Mouse (Mus musculus): ENCODE measurements around the gene Ttc39d. TPM values are rescaled to one million over a fixed set of nuclear protein-coding genes. Genes with fewer than 3 reads are reported as not detected.
A peak's percentile ranks its signal among the peaks of the same experiment; 100 is the strongest.

The Ttc39d gene
- polyA plus RNA-seq (2016; fragmentation: Nextera tagmentation; extraction: Ambion mirVana) = 0.11 TPM in 1 of 2 replicates, not detected in the other

DNA sequence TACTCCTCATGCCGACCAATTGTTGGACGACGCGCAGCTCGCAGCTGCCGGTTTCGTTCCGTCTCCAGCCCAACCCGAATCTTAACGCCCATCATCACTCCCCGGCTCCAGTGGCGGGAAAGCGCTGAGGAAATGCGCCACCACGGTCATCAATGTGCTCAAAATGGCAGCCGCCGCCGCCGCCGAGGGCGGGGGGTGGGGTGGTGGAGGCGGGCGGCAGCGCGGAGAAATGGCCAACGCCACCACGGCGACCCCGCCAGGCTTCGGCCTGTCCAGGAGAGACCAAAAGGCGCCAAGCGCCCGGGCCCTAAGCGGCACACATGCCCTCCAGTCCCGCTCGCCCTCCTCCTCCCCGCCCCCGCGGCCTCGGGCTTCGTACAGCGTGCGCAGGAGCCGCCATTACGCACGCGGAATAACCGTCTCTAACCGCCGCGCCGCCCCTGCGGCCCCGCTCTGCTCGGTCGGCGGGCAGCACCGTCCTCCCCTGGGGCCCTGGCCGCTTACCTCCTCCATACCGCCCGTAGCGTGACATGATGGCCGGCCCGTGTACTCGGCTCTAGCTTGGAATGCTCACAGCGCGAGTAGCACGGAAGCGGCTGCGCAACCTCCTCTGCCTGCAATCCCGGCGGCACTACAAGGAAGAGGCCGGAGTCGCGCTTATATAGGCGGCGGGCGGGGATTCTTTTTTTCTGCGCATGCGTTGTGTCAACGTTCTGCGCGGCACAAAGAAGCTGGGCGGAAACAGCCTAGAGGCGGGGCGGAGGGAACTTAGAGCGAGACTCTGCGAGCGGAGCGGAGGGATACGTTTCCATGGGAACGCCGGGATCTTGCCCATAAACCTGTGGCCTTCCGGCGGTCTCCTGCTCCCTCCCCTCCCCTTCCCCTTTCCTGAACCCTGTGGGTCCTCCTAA lies at the start of gene Ttc39d, which contains the start of gene Srsf7:
Gene Ttc39d (plus strand): TSS at position 790 of the 911 bp plus-strand sequence.
Gene Srsf7 (minus strand): TSS at position 637 of the 911 bp plus-strand sequence.
- peak; percentile 99 for DNase-seq (ENCODE audit: low spot score)
- Histone ChIP-seq H3K4me3 (peak within 1 kb of the TSS; percentile 97), H3K9me3 (no peaks in the 10 kb centered on the region), H3K27ac (peak within 1 kb of the TSS; percentile 100), H3K4me1 (0 out of 2 replicates have a peak, but pooled peaks cover 7% of the 10 kb centered on the region), H3K36me3 (peaks cover 39% of the 10 kb centered on the region), H3K27me3 (ENCODE audit: insufficient read depth, poor library complexity, severe bottlenecking) (no peaks in the 10 kb centered on the region)
- WGBS = under 1% methylated on average over 95 of the region's 95 CpGs

DNA sequence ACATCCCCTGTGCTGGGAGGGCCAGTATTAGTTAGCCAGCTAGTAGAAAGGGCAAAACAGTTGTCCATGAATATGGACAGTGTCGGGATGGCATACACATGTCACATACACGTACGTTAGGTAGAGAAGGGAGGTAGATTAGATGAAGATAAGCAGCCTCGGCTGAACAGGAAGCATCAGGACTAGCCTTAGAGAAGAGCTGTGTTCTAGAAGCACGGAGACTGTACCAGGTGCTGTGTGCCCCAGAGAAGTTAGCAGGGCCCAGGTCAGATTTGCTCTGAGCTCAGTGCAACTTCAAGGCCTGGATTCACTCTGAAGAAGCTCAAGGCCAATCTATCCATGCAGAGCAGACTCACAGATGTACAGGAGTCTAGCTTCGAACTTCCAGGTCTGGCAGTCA lies 49.8 kb upstream of the Ttc39d start:
- no peaks in the 10 kb centered on the region for H3K27me3 ChIP-seq (ENCODE audit: insufficient read depth, poor library complexity, severe bottlenecking)
- no peak for DNase-seq (ENCODE audit: low spot score)
- no peak overlapping the region for H3K4me3 ChIP-seq
- no peaks in the 10 kb centered on the region for H3K9me3 ChIP-seq
- H3K27ac ChIP-seq = no peak overlapping the region
- no peaks in the 10 kb centered on the region for H3K4me1 ChIP-seq
- H3K36me3 ChIP-seq = no peaks in the 10 kb centered on the region
- whole genome bisulfite sequencing = 76% methylated on average over 6 of the region's 6 CpGs

DNA sequence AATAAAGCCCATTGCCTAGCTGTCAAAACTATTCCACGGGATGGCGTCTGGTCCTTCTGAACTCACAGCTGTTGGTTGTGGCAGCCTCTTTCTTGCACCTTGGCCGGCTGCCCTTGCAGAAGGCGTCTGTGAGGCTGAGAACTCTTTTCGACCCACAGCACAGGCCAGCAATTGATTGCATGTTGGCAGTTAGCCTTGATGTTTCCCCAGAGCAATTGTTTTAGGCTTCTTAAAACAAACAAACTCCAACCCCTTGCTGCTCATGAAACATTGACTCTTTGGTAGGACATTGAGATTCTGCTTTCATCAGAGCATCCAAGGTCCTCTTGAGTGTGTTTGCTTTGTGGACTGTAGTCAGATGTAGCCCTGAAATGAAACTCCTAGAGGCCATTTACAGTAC lies 46.8 kb upstream of the Ttc39d start:
- Histone ChIP-seq H3K4me1 (no peaks in the 10 kb centered on the region), H3K36me3 (no peaks in the 10 kb centered on the region), H3K9me3 (no peaks in the 10 kb centered on the region), H3K4me3 (no peak overlapping the region), H3K27ac (no peak overlapping the region), H3K27me3 (ENCODE audit: insufficient read depth, poor library complexity, severe bottlenecking) (no peaks in the 10 kb centered on the region)
- WGBS = 76% methylated on average over 5 of the region's 5 CpGs
- no peak for DNase-seq (ENCODE audit: low spot score)

DNA sequence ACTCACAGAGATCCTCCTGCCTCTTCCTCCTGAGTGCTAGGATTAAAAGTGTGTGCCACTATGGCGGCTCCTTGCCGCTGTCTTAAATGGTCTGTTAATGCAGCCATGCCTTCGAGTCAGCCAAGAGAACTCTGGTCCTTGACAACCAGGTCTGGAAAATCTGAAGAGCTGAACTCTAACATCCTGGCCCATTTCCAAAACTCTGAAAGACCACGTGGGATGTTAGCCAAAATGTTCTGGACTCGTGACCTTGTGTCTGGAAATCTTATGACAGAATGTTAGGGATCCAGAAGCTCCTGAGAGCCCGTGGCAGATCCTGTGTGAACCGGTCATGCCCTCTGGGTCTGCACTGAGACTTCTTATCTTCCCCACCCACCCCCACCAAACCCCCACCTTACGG lies 43.3 kb upstream of the Ttc39d start:
- Histone ChIP-seq H3K4me1 (peaks cover 21% of the 10 kb centered on the region), H3K9me3 (no peaks in the 10 kb centered on the region), H3K27ac (no peak overlapping the region), H3K36me3 (no peaks in the 10 kb centered on the region), H3K27me3 (ENCODE audit: insufficient read depth, poor library complexity, severe bottlenecking) (no peaks in the 10 kb centered on the region), H3K4me3 (no peak overlapping the region)
- no peak for DNase-seq (ENCODE audit: low spot score)
- 77% methylated on average over 8 of the region's 8 CpGs for WGBS

DNA sequence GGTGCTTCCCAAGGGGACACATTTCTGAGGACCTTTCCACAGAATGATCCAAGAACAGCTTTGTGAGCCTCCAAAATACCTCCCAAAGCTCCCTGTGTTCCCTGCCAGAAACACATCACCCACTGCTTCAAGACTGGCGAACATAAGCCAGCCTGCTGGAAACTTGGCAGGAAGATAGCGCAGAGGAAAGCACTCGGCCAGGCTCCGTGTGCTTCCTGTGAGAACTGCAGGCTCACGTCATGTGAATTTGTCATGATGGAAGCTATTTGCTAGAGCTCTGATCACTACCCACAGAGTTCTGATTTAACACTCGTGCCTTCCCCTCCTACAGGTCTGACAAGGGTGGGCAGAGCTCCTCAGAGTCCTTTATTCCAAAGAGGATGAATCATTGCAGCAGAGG lies 41.5 kb upstream of the Ttc39d start:
- no peak overlapping the region for H3K27ac ChIP-seq
- H3K4me3 ChIP-seq = no peak overlapping the region
- H3K4me1 ChIP-seq = peaks cover 23% of the 10 kb centered on the region
- H3K27me3 ChIP-seq (ENCODE audit: insufficient read depth, poor library complexity, severe bottlenecking) = no peaks in the 10 kb centered on the region
- H3K36me3 ChIP-seq = no peaks in the 10 kb centered on the region
- 59% methylated on average over 6 of the region's 6 CpGs for WGBS
- H3K9me3 ChIP-seq = no peaks in the 10 kb centered on the region
- no peak for DNase-seq (ENCODE audit: low spot score)

DNA sequence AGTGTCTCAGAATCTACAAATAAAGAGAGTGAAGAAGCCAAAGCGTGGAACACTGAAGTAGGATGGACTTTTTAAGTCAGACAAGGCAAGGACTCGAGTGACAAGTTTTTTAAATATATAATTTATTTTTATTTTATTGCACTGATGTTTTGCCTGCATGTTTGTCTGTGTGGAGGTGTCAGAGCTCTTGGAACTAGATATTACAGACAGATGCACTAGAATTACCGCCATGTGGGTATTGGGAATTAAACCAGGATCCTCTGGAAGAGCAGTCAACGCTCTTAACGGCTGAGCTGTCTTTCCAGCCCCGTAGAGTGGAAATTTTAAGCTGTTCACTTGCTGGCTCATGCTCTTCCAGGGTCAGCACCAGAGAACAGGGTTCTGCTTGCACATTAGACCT lies 40.9 kb upstream of the Ttc39d start:
- no peak overlapping the region for H3K4me3 ChIP-seq
- no peak overlapping the region for H3K27ac ChIP-seq
- H3K4me1 ChIP-seq = peaks cover 23% of the 10 kb centered on the region
- no peaks in the 10 kb centered on the region for H3K27me3 ChIP-seq (ENCODE audit: insufficient read depth, poor library complexity, severe bottlenecking)
- no peak for DNase-seq (ENCODE audit: low spot score)
- 88% methylated on average over 6 of the region's 6 CpGs for WGBS
- H3K36me3 ChIP-seq = no peaks in the 10 kb centered on the region
- H3K9me3 ChIP-seq = no peaks in the 10 kb centered on the region

DNA sequence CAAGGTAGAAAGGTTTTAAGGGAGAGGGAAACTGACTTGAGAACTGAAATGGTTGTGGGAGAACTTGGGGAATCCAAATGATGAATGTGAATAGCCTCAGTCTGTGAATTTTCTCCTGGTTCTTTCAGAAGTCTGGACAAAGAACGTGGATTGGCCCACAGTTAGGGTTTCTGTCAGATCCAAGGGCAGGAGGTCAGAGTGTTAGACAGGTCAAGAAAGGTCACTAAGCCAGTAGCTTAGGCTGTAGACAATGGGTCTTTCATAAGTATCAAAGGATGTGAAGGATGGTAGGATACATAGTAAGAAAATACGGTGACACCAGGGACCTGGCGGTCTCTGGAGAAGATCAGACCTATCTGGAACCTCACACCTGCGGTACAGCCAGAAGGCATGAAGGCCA lies 39.8 kb upstream of the Ttc39d start:
- 68% methylated on average over 4 of the region's 4 CpGs for WGBS
- Histone ChIP-seq H3K9me3 (no peaks in the 10 kb centered on the region), H3K4me1 (peaks cover 23% of the 10 kb centered on the region), H3K27me3 (ENCODE audit: insufficient read depth, poor library complexity, severe bottlenecking) (no peaks in the 10 kb centered on the region), H3K36me3 (no peaks in the 10 kb centered on the region), H3K4me3 (no peak overlapping the region), H3K27ac (no peak overlapping the region)
- DNase-seq (ENCODE audit: low spot score) = no peak

DNA sequence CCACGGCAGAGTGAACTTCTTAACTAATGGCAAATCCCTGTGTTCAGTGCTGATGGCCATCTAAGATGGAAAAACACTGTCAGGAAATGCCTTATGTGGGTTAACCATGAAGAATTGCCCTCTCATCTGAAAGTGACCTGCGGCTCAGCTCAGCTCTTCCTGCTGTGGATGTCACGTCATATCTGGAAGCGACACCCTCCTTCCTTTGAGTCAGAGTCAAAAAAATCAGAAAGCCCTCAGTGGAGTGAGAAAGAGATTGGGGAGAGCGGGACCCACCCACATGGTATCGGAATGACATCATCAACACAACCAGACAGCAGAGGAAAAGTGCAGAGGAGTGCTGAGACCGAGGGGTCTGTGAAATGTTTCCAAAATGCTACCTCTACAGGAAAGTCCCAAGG lies 39.4 kb upstream of the Ttc39d start:
- H3K9me3 ChIP-seq = no peaks in the 10 kb centered on the region
- no peaks in the 10 kb centered on the region for H3K36me3 ChIP-seq
- no peak overlapping the region for H3K27ac ChIP-seq
- peaks cover 23% of the 10 kb centered on the region for H3K4me1 ChIP-seq
- DNase-seq (ENCODE audit: low spot score) = no peak
- no peaks in the 10 kb centered on the region for H3K27me3 ChIP-seq (ENCODE audit: insufficient read depth, poor library complexity, severe bottlenecking)
- H3K4me3 ChIP-seq = no peak overlapping the region
- 39% methylated on average over 7 of the region's 7 CpGs for WGBS

DNA sequence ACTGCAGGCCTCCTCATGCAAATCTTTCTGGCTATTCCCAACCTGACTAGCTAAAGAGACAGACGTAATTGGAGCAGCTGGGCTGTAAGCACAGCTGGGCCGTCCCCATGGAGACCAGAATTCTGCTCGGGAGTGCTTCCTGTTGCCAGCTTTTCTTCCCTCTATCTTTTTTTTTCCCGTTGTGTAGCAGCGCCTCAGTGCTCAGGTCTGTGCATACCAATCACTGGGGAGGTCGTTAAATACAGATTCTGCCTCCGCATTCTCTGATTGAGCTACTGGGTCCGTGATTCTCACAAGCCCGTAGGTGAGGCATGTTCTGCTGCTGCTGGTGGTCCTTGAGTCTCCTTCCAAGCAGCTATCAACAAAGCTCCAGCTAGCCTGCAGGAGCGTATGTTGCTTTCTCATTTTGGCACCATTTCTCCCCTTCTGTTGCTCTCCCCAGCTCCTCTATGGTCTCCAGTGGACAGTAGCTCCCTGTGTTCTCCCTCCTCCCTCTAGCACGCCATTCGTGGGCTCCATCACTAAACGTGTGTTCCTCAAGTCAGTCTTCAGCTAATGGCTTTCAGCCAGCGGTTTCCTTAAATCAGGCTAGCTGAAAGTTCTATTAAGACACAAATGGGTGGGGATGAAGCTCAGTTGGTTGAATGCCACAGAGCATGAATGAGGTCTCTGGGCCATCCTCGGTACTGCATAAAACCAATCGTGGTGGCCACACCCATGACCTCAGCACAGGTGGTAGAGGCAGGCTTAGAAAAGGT lies 38.7 kb upstream of the Ttc39d start:
- Histone ChIP-seq H3K4me3 (peak overlapping the region; percentile 29), H3K27ac (peak overlapping the region; percentile 38; the same call in 1 of the 2 replicates)
- WGBS = 31% methylated on average over 16 of the region's 16 CpGs

DNA sequence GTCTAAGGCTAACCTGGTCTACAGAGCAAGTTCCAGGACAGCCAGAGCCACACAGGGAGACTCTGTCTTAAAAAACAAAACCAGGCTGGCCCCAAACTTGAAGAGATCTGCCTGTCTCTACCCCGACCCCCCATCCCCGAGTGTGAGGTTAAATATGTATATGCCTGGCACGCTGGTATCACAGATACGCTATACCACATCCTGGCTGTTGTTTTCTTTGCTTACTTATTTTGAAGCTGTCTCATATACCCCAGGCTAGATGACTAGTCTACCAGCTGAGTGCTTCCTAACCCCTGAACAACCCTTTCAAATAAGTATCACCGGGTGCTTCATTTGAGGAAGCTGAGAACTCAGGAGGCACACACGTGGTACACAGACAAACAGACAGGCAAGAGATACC lies 37.5 kb upstream of the Ttc39d start:
- H3K4me1 ChIP-seq = peaks cover 31% of the 10 kb centered on the region
- no peaks in the 10 kb centered on the region for H3K36me3 ChIP-seq
- 92% methylated on average over 6 of the region's 6 CpGs for WGBS
- H3K9me3 ChIP-seq = no peaks in the 10 kb centered on the region
- H3K27me3 ChIP-seq (ENCODE audit: insufficient read depth, poor library complexity, severe bottlenecking) = no peaks in the 10 kb centered on the region
- no peak for DNase-seq (ENCODE audit: low spot score)
- no peak overlapping the region for H3K27ac ChIP-seq
- no peak overlapping the region for H3K4me3 ChIP-seq

More for the DNA sequence above, 38.7 kb upstream of the Ttc39d start:
- no peaks in the 10 kb centered on the region for H3K27me3 ChIP-seq (ENCODE audit: insufficient read depth, poor library complexity, severe bottlenecking)
- H3K4me1 ChIP-seq = peaks cover 23% of the 10 kb centered on the region
- DNase-seq (ENCODE audit: low spot score) = no peak
- H3K36me3 ChIP-seq = no peaks in the 10 kb centered on the region
- H3K9me3 ChIP-seq = no peaks in the 10 kb centered on the region

DNA sequence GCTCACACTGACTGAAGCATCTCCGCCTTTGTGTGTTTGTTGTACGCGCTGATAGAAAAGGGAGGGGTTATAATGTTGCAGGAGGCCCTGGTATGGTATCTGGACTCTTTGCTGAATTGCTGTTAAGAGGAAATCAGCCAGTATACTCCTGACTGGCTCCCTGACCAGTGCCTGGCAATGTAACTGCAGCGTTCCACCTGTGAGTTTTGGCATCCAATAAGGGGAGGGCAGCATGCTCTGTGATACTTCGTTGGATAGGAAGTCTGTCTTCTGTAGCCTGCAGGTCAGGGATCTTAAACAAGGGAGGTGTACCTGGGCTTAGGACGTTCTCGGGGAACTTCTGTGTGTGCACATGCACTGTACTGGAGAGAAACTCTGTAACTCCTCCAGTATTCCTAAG lies 36.3 kb upstream of the Ttc39d start:
- no peak for DNase-seq (ENCODE audit: low spot score)
- H3K27ac ChIP-seq = no peak overlapping the region
- WGBS = 86% methylated on average over 7 of the region's 7 CpGs
- no peaks in the 10 kb centered on the region for H3K27me3 ChIP-seq (ENCODE audit: insufficient read depth, poor library complexity, severe bottlenecking)
- H3K4me3 ChIP-seq = no peak overlapping the region
- H3K4me1 ChIP-seq = peaks cover 35% of the 10 kb centered on the region
- no peaks in the 10 kb centered on the region for H3K9me3 ChIP-seq
- H3K36me3 ChIP-seq = no peaks in the 10 kb centered on the region

DNA sequence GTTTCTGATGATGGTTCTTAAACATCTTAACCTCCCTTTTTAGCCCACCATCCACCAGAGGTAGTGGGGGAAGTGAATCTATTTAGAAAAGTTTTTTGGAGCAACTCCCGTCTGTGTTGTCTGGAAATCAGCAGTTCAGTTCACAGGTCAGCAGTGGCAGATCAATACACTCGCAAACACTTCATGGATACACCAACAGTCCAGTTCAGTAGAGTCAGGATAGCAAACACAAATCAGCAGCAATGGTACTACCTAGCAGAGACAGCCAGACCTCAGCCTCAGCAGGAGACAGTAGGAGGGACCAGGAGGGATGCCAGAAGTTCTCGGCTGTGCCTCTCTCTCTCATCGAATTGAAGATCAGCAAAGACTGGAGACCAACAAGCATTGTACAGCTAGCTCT lies 35.3 kb upstream of the Ttc39d start:
- no peaks in the 10 kb centered on the region for H3K36me3 ChIP-seq
- 81% methylated on average over 4 of the region's 4 CpGs for WGBS
- no peak for DNase-seq (ENCODE audit: low spot score)
- H3K27me3 ChIP-seq (ENCODE audit: insufficient read depth, poor library complexity, severe bottlenecking) = no peaks in the 10 kb centered on the region
- H3K4me3 ChIP-seq = no peak overlapping the region
- peaks cover 34% of the 10 kb centered on the region for H3K4me1 ChIP-seq
- H3K9me3 ChIP-seq = no peaks in the 10 kb centered on the region
- no peak overlapping the region for H3K27ac ChIP-seq

DNA sequence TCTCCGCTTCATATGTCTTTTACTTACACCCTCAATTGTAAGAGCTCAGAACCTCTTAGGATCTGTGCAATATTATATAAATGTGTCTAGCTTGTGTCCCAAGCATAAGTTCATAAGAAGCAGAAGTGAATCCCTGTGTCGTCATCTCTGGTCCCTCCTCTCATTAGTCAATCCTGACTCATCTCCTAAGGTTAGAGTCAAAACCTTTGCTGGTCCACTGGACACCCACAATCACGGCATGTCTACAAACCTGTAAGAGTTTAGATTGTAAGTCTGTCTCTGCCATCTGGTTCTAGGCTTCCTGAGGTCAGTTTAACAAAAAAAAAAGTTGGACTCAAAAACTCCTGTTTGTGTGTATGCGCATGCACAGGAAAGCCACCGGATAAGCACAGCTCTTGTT lies 34.5 kb upstream of the Ttc39d start:
- Histone ChIP-seq H3K27ac (no peak overlapping the region), H3K9me3 (no peaks in the 10 kb centered on the region), H3K4me1 (peaks cover 26% of the 10 kb centered on the region), H3K27me3 (ENCODE audit: insufficient read depth, poor library complexity, severe bottlenecking) (no peaks in the 10 kb centered on the region), H3K4me3 (no peak overlapping the region), H3K36me3 (no peaks in the 10 kb centered on the region)
- WGBS = 83% methylated on average over 5 of the region's 5 CpGs
- no peak for DNase-seq (ENCODE audit: low spot score)
